Mouse (Mus musculus): Measurements from ENCODE around the gene Asb4.

- TF ChIP-seq CTCF (IDR thresholded peaks at IDR 0.05; ENCODE audit: low read depth) (no peak), EP300 (IDR thresholded peaks at IDR 0.05; ENCODE audit: low read depth) (no peak)
Measured at GRCm38 (mm10) chr6:5380624-5381252, 2.4 kb upstream of the Asb4 start.

Measured in liver, postnatal 0 days (tissue).